Mouse (Mus musculus): Measurements from ENCODE around the gene Otx1.

GRCm38 (mm10) chr11:22002062-22002782, 475 bp downstream of the Otx1 start:
- TF ChIP-seq CTCF (IDR thresholded peaks at IDR 0.05; ENCODE audit: insufficient read depth, low read length) (no peak), POLR2A (IDR thresholded peaks at IDR 0.05; ENCODE audit: borderline replicate concordance, extremely low read depth, low read depth, low read length) (no peak)
